Comparison of ENCODE assay signal across 8 mouse cellular contexts in the genomic region with DNA sequence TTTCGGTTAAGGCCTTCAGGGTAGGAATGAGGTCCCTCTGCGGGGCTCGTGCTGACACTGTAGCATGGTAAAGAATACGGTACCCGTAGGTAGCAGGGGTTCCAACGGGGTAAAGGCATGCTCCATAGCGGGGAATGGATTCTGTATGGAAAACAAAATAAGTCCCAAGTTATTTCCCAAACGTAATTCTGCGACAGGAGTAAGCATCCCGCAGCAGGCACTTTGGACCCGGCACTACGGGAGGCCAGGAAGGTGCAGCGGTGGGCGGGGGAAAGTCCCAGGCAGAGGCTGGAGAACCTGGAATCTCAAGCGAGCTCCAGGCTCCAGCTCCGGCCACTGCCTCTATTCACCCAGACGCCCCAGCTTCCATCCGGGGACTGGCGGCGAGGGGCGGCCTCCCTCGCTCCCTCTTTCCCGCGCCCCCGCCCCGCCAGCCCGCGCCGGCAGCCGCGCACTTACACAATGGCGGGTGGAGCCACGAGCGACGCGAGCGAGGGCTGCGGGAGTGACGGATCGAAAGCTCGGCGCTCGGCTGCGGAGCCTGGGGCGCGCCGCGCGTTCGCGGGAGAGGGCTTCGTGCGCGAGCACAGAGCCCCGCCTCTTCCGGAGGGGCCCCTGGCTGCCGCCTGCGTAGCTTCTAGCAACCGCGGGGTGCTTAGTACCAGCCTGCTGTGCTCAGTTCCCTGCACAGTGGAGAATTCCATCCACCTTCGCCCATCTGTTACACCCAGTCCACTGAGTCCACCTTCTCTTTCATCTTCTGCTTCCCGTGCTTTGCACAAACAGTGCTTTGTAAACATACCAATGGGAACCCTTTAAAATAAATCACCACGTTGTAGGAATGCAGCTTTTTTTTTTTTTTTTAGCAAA. TPM values are rescaled to one million over a fixed set of nuclear protein-coding genes. Genes with fewer than 3 reads are reported as not detected.
DNase-seq lines count a peak whose midpoint lies in the region; ATAC-seq lines count a peak whose summit lies in the region.

Tpk1 (minus strand) TSS at position 602 of the 870 bp plus-strand sequence.

- peak; percentile 99 for ATAC-seq in hindbrain, embryonic 12.5 days (ENCODE audit: low FRiP score)

- no peaks in the 10 kb centered on the region for H3K36me3 ChIP-seq in hindbrain, embryonic 12.5 days

- peak within 1 kb of the TSS; percentile 53 for H3K4me3 ChIP-seq in hindbrain, embryonic 12.5 days

- no peaks in the 10 kb centered on the region for H3K9me3 ChIP-seq in hindbrain, embryonic 12.5 days (replicated peaks)

- H3K4me1 ChIP-seq in hindbrain, embryonic 12.5 days, result no peaks in the 10 kb centered on the region; the same call in 1 of the 2 replicates

- H3K4me2 ChIP-seq in hindbrain, embryonic 12.5 days (replicated peaks), result peak within 1 kb of the TSS; percentile 65

- peak within 1 kb of the TSS; percentile 95 for H3K27ac ChIP-seq in hindbrain, embryonic 12.5 days

- WGBS in hindbrain, embryonic 12.5 days, result 1% methylated on average over 61 of the region's 63 CpGs

- no peaks in the 10 kb centered on the region for H3K27me3 ChIP-seq in hindbrain, embryonic 12.5 days

- peak within 1 kb of the TSS; percentile 77 for H3K9ac ChIP-seq in hindbrain, embryonic 12.5 days

- DNase-seq in NIH3T3 (ENCODE audit: low read depth), result peak; percentile 99
- DNase-seq in cerebellum, postnatal 10 days, result peak; percentile 96 to 98
- DNase-seq in frontal cortex, postnatal 10 days (ENCODE audit: low spot score in 2 of 2), result peak; percentile 88 to 94
- peak; percentile 91 to 93 for DNase-seq in layer of hippocampus, postnatal 14 days (ENCODE audit: low spot score in 2 of 2)
- peak; percentile 94 for DNase-seq in lung, postnatal 14 days
- DNase-seq in retina, adult 2 months (ENCODE audit: low read depth, low spot score), result peak; percentile 86
- peak; percentile 93 to 94 for DNase-seq in thymus, postnatal 36 days

RNA-seq across cellular contexts. Expression of gene Tpk1, which starts in this region (rescaled TPM):
- 5.7 and 7.2 TPM in 2 replicates for polyA plus RNA-seq in hindbrain, embryonic 12.5 days (2016; fragmentation: Nextera tagmentation; extraction: Ambion mirVana)
- 1 to 10 TPM; 2.9 to 3.2 TPM for total RNA-seq in layer of hippocampus, postnatal 14 days (2021)

Comparison
In these comparisons a context has a peak if more than half of its experiments do, and no peak if none do; other contexts are left out.
1. Peak in every context shown above with its lines: DNase-seq, ATAC-seq, H3K4me3 ChIP-seq and H3K27ac ChIP-seq.